In genomic region chr3:51673408-51674086, GRCm38 (mm10) we compare ENCODE assay signal across 8 mouse cellular contexts. TPM values are rescaled to one million over a fixed set of nuclear protein-coding genes. Genes with fewer than 3 reads are reported as not detected.
DNase-seq lines count a peak whose midpoint lies in the region; ATAC-seq lines count a peak whose summit lies in the region.

No protein-coding gene starts in this region.

- ATAC-seq in hematopoietic stem cell, adult 5-6 weeks (replicated peaks in 1 of 2; ENCODE audit: insufficient read depth in 1 of 2, low FRiP score in 2 of 2, low TSS enrichment in 1 of 2, low read depth in 1 of 2, poor library complexity in 2 of 2, severe bottlenecking in 2 of 2): peak; percentile 18 to 37; a peak in 1 of 4 replicates
- peak; percentile 50 for ATAC-seq in megakaryocyte progenitor cell, adult 5-6 weeks (replicated peaks; ENCODE audit: poor library complexity)

- peak; percentile 27 for DNase-seq in left cerebral cortex, adult 11 months (ENCODE audit: low spot score)
- no peak for DNase-seq in left cerebral cortex, adult 8-10 months (ENCODE audit: low spot score in 2 of 2)
- peak; percentile 86 for DNase-seq in adrenal gland, postnatal 14 days
- DNase-seq in forelimb bud, embryonic 11.5 days (ENCODE audit: low read depth, low spot score): peak; percentile 54
- peak; percentile 25 to 36 for DNase-seq in layer of hippocampus, postnatal 10 days (ENCODE audit: low spot score in 2 of 2)
- DNase-seq in urinary bladder, adult 2 months (ENCODE audit: low spot score): peak; percentile 39

RNA-seq across cellular contexts. Expression of gene Mgst2, which starts 13.4 kb away (rescaled TPM):
- total RNA-seq in left cerebral cortex, adult 8-10 months (2022): under 1 TPM in 1 of 4 experiments, not detected in 3; 0.72 TPM
- total RNA-seq in adrenal gland, postnatal 14 days (2021): 65.8 and 71.2 TPM in 2 replicates
- total RNA-seq in hematopoietic stem cell, adult 5-6 weeks (2017): 10.5 and 27.9 TPM in 2 replicates
- under 1 TPM; 0.60 to 0.87 TPM for total RNA-seq in layer of hippocampus, postnatal 10 days (2021)
- 132 and 146 TPM in 2 replicates for total RNA-seq in megakaryocyte progenitor cell, adult 5-6 weeks (2015)
- 44.7 and 52.2 TPM in 2 replicates for total RNA-seq in megakaryocyte progenitor cell, adult 5-6 weeks (2017)
- 16.9 and 32.1 TPM in 2 replicates for polyA plus RNA-seq in urinary bladder, adult 2 months (2012; rRNA removed)

Comparison
In these comparisons a context has a peak if more than half of its experiments do, and no peak if none do; other contexts are left out.
1. DNase-seq: peak in left cerebral cortex, adult 11 months (single experiment), adrenal gland, postnatal 14 days (single experiment), forelimb bud, embryonic 11.5 days (single experiment), layer of hippocampus, postnatal 10 days (2 of 2) and urinary bladder, adult 2 months (single experiment); none in left cerebral cortex, adult 8-10 months (0 of 2).